Mouse (Mus musculus): ENCODE results near the gene Heyl. TPM values are rescaled to one million over a fixed set of nuclear protein-coding genes. Genes with fewer than 3 reads are reported as not detected.

The Heyl gene
- polyA plus RNA-seq, 1 experiment from 2014 or later, result 4.1 TPM

- no peaks in the 10 kb centered on the region for H3K36me3 ChIP-seq (ENCODE audit: poor library complexity, severe bottlenecking)
- no peaks in the 10 kb centered on the region for H3K9me3 ChIP-seq (replicated peaks)
- no peak overlapping the region for H3K4me3 ChIP-seq
- H3K27me3 ChIP-seq, result no peaks in the 10 kb centered on the region
- no peak for ATAC-seq
- no peak overlapping the region for H3K9ac ChIP-seq
- WGBS, result 96% methylated on average over 9 of the region's 9 CpGs
- H3K4me2 ChIP-seq, result no peak overlapping the region
- no peak overlapping the region for H3K27ac ChIP-seq
- peaks cover 7% of the 10 kb centered on the region; the same call in 1 of the 2 replicates for H3K4me1 ChIP-seq
Observed at GRCm38 (mm10) chr4:123213975-123214374, 19.4 kb upstream of the Heyl start.

- Histone ChIP-seq H3K4me2 (no peak overlapping the region), H3K27me3 (no peaks in the 10 kb centered on the region), H3K9ac (no peak overlapping the region), H3K4me1 (peaks cover 7% of the 10 kb centered on the region; the same call in 1 of the 2 replicates), H3K27ac (peak overlapping the region; percentile 63; the same call in 1 of the 2 replicates), H3K4me3 (no peak overlapping the region), H3K9me3 (replicated peaks) (no peaks in the 10 kb centered on the region), H3K36me3 (ENCODE audit: poor library complexity, severe bottlenecking) (no peaks in the 10 kb centered on the region)
- WGBS, result 61% methylated on average over 1 of the region's 1 CpGs
- ATAC-seq, result peak; percentile 46
Observed at GRCm38 (mm10) chr4:123215367-123215766, 18.0 kb upstream of the Heyl start.

GRCm38 (mm10) chr4:123216782-123217181, 16.6 kb upstream of the Heyl start:
- ATAC-seq, result no peak
- H3K9me3 ChIP-seq (replicated peaks), result no peaks in the 10 kb centered on the region
- H3K36me3 ChIP-seq (ENCODE audit: poor library complexity, severe bottlenecking), result no peaks in the 10 kb centered on the region
- WGBS, result 16% methylated on average over 1 of the region's 1 CpGs
- no peak overlapping the region for H3K27ac ChIP-seq
- H3K4me2 ChIP-seq, result no peak overlapping the region
- no peak overlapping the region for H3K4me3 ChIP-seq
- no peak overlapping the region for H3K9ac ChIP-seq
- H3K27me3 ChIP-seq, result no peaks in the 10 kb centered on the region
- H3K4me1 ChIP-seq, result peaks cover 7% of the 10 kb centered on the region; the same call in 1 of the 2 replicates

GRCm38 (mm10) chr4:123219720-123220357, 13.5 kb upstream of the Heyl start:
- H3K27me3 ChIP-seq, result no peaks in the 10 kb centered on the region
- no peak overlapping the region for H3K27ac ChIP-seq
- no peak overlapping the region for H3K9ac ChIP-seq
- H3K4me1 ChIP-seq, result peaks cover 6% of the 10 kb centered on the region; the same call in 1 of the 2 replicates
- ATAC-seq, result peak; percentile 85; the same call in 1 of the 2 replicates
- no peak overlapping the region for H3K4me3 ChIP-seq
- no peaks in the 10 kb centered on the region for H3K9me3 ChIP-seq (replicated peaks)
- H3K4me2 ChIP-seq, result no peak overlapping the region
- no peaks in the 10 kb centered on the region for H3K36me3 ChIP-seq (ENCODE audit: poor library complexity, severe bottlenecking)
- WGBS, result 71% methylated on average over 15 of the region's 15 CpGs

GRCm38 (mm10) chr4:123220637-123221036, 12.7 kb upstream of the Heyl start:
- Histone ChIP-seq H3K4me1 (no peaks in the 10 kb centered on the region), H3K4me2 (no peak overlapping the region), H3K9ac (no peak overlapping the region), H3K36me3 (ENCODE audit: poor library complexity, severe bottlenecking) (no peaks in the 10 kb centered on the region), H3K9me3 (replicated peaks) (no peaks in the 10 kb centered on the region), H3K27me3 (no peaks in the 10 kb centered on the region), H3K27ac (no peak overlapping the region), H3K4me3 (no peak overlapping the region)
- ATAC-seq, result no peak
- WGBS, result 82% methylated on average over 4 of the region's 4 CpGs

GRCm38 (mm10) chr4:123223309-123223708, 10.0 kb upstream of the Heyl start:
- Histone ChIP-seq H3K9me3 (replicated peaks) (no peaks in the 10 kb centered on the region), H3K4me3 (no peak overlapping the region), H3K27ac (no peak overlapping the region), H3K4me1 (no peaks in the 10 kb centered on the region), H3K36me3 (ENCODE audit: poor library complexity, severe bottlenecking) (no peaks in the 10 kb centered on the region), H3K9ac (no peak overlapping the region), H3K27me3 (no peaks in the 10 kb centered on the region), H3K4me2 (no peak overlapping the region)
- ATAC-seq, result no peak
- WGBS, result 51% methylated on average over 3 of the region's 3 CpGs

GRCm38 (mm10) chr4:123225718-123226403, 7.5 kb upstream of the Heyl start:
- Histone ChIP-seq H3K36me3 (ENCODE audit: poor library complexity, severe bottlenecking) (no peaks in the 10 kb centered on the region), H3K27me3 (no peaks in the 10 kb centered on the region), H3K9me3 (replicated peaks) (no peaks in the 10 kb centered on the region), H3K4me3 (no peak overlapping the region), H3K4me1 (no peaks in the 10 kb centered on the region), H3K27ac (no peak overlapping the region), H3K4me2 (no peak overlapping the region), H3K9ac (no peak overlapping the region)
- no peak for ATAC-seq
- 76% methylated on average over 10 of the region's 10 CpGs for WGBS

- 52% methylated on average over 4 of the region's 4 CpGs for WGBS
- H3K27ac ChIP-seq, result no peak overlapping the region
Observed at GRCm38 (mm10) chr4:123227707-123228106, 5.6 kb upstream of the Heyl start.

GRCm38 (mm10) chr4:123228270-123228669, 5.1 kb upstream of the Heyl start:
- Histone ChIP-seq H3K9me3 (replicated peaks) (no peaks in the 10 kb centered on the region), H3K27me3 (peaks cover 18% of the 10 kb centered on the region), H3K4me2 (no peak overlapping the region), H3K4me3 (no peak overlapping the region), H3K36me3 (ENCODE audit: poor library complexity, severe bottlenecking) (no peaks in the 10 kb centered on the region), H3K27ac (no peak overlapping the region), H3K4me1 (peaks cover 1% of the 10 kb centered on the region), H3K9ac (no peak overlapping the region)
- WGBS, result 62% methylated on average over 2 of the region's 2 CpGs
- no peak for ATAC-seq

More at GRCm38 (mm10) chr4:123227707-123228106, 5.6 kb upstream of the Heyl start:
- Histone ChIP-seq H3K4me2 (no peak overlapping the region), H3K4me3 (no peak overlapping the region), H3K9me3 (replicated peaks) (no peaks in the 10 kb centered on the region), H3K4me1 (no peaks in the 10 kb centered on the region), H3K36me3 (ENCODE audit: poor library complexity, severe bottlenecking) (no peaks in the 10 kb centered on the region), H3K27me3 (peaks cover 12% of the 10 kb centered on the region), H3K9ac (no peak overlapping the region)
- no peak for ATAC-seq

- 84% methylated on average over 11 of the region's 11 CpGs for WGBS
- ATAC-seq, result no peak
Observed at GRCm38 (mm10) chr4:123229166-123229565, 4.2 kb upstream of the Heyl start.

GRCm38 (mm10) chr4:123232841-123233240, 515 bp upstream of the Heyl start:
- H3K4me3 ChIP-seq, result no peak overlapping the region
- no peaks in the 10 kb centered on the region for H3K36me3 ChIP-seq (ENCODE audit: poor library complexity, severe bottlenecking)
- H3K9me3 ChIP-seq (replicated peaks), result no peaks in the 10 kb centered on the region
- no peak overlapping the region for H3K9ac ChIP-seq
- WGBS, result 56% methylated on average over 3 of the region's 3 CpGs
- H3K4me1 ChIP-seq, result peaks cover 9% of the 10 kb centered on the region
- H3K27ac ChIP-seq, result no peak overlapping the region
- H3K27me3 ChIP-seq, result peaks cover 51% of the 10 kb centered on the region
- no peak for ATAC-seq
- H3K4me2 ChIP-seq, result no peak overlapping the region

More at GRCm38 (mm10) chr4:123229166-123229565, 4.2 kb upstream of the Heyl start:
- H3K27ac ChIP-seq, result no peak overlapping the region
- H3K4me1 ChIP-seq, result peaks cover 9% of the 10 kb centered on the region
- H3K36me3 ChIP-seq (ENCODE audit: poor library complexity, severe bottlenecking), result no peaks in the 10 kb centered on the region
- H3K27me3 ChIP-seq, result peaks cover 27% of the 10 kb centered on the region
- no peaks in the 10 kb centered on the region for H3K9me3 ChIP-seq (replicated peaks)
- H3K4me3 ChIP-seq, result no peak overlapping the region
- H3K4me2 ChIP-seq, result no peak overlapping the region
- no peak overlapping the region for H3K9ac ChIP-seq

GRCm38 (mm10) chr4:123235835-123236430, 2.6 kb downstream of the Heyl start:
- no peak overlapping the region for H3K4me2 ChIP-seq
- no peak overlapping the region for H3K4me3 ChIP-seq
- ATAC-seq, result no peak
- H3K9ac ChIP-seq, result no peak overlapping the region
- no peak overlapping the region for H3K27ac ChIP-seq
- no peaks in the 10 kb centered on the region for H3K9me3 ChIP-seq (replicated peaks)
- WGBS, result 69% methylated on average over 9 of the region's 9 CpGs
- peaks cover 16% of the 10 kb centered on the region for H3K4me1 ChIP-seq
- no peaks in the 10 kb centered on the region for H3K36me3 ChIP-seq (ENCODE audit: poor library complexity, severe bottlenecking)
- H3K27me3 ChIP-seq, result peaks cover 82% of the 10 kb centered on the region
